Mouse (Mus musculus) liver, adult 2 months (tissue): ENCODE measurements around the gene Fkbp8.

ENCODE experiments used
- CTCF ChIP-seq: fragments of 200-500 bp; IDR thresholded peaks from 2 replicates; pipeline ENCODE4 v1.5.1; 2011; ENCODE audit warnings: low read depth, low read length, control low read depth
- POLR2A ChIP-seq: fragments of 200-500 bp; IDR thresholded peaks from 2 replicates; pipeline ENCODE4 v1.6.1; 2011; ENCODE audit warnings: low read length, control low read depth; ENCODE audit not compliant: insufficient read depth; ENCODE audit errors: extremely low read depth

DNA sequence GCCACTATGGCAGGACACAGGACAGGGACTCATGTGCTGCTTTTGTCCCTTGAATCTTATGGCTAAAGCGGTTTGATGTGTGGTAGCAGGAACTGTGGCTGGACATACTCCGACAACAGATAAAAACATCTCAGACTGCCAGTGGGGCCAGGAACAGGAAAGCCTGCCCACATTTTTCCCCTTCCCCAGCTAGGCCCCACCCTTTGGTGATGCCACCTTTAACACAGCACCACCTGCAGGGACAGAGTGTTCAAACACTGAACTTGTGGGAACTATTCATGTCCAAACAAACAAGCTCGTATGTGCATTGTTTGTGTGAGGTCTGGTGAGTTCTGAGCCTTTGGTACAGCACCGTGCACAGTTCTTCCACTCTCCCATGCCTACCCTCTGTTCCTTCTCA is 30.8 kb downstream of the Fkbp8 start:
- no peak for TF ChIP-seq POLR2A
- TF ChIP-seq CTCF, result 0 out of 2 replicates have a peak, but pooled peaks have one; percentile 23
